Mouse (Mus musculus) brain, embryonic 14.5 days (tissue): ENCODE results near the gene Kidins220.

ENCODE experiments used
- CTCF ChIP-seq: fragments of 200-500 bp; IDR thresholded peaks from 2 replicates; pipeline ENCODE4 v1.5.1; 2012; ENCODE audit warnings: inconsistent platforms, mild to moderate bottlenecking, moderate library complexity, borderline replicate concordance; ENCODE audit not compliant: insufficient read depth, insufficient read length; ENCODE audit errors: extremely low read depth
- POLR2A ChIP-seq: fragments of 200-500 bp; IDR thresholded peaks from 2 replicates; pipeline ENCODE4 v1.6.1; 2012; ENCODE audit warnings: mild to moderate bottlenecking, inconsistent platforms, borderline replicate concordance; ENCODE audit not compliant: poor library complexity, insufficient read depth, insufficient read length, severe bottlenecking; ENCODE audit errors: extremely low read depth

GRCm38 (mm10) chr12:25026308-25026707 is 51.6 kb downstream of the Kidins220 start:
- TF ChIP-seq CTCF = no peak
- TF ChIP-seq POLR2A = no peak
